Mouse (Mus musculus) liver, adult 2 months (tissue): ENCODE measurements around the gene Cd27. TPM values are rescaled to one million over a fixed set of nuclear protein-coding genes. Genes with fewer than 3 reads are reported as not detected.

Experiments used
- DNase-seq: peaks from one replicate; pipeline ENCODE4 v3.0.0-alpha.2; 2011; ENCODE audit warnings: low read depth, low spot score; ENCODE audit errors: extremely low read depth
- H3K27ac ChIP-seq: fragments of 200-500 bp; replicated peaks from 2 replicates; pipeline ENCODE4 v1.5.1; 2012; ENCODE audit warnings: low read depth, mild to moderate bottlenecking, control low read depth, inconsistent platforms, low read length; ENCODE audit not compliant: insufficient read depth
- H3K27me3 ChIP-seq: fragments of 200-500 bp; 2 replicates; pipeline ENCODE4 v1.6.1; 2012; ENCODE audit warnings: mild to moderate bottlenecking, moderate library complexity, low read length, inconsistent platforms; ENCODE audit not compliant: control insufficient read depth, insufficient read depth
- H3K36me3 ChIP-seq: fragments of 200-500 bp; 2 replicates; pipeline ENCODE4 v1.6.1; 2012; ENCODE audit warnings: low read length, inconsistent platforms; ENCODE audit not compliant: control insufficient read depth, insufficient read depth
- H3K4me1 ChIP-seq: fragments of 200-500 bp; 2 replicates; pipeline ENCODE4 v1.6.1; 2011; ENCODE audit warnings: low read length; ENCODE audit not compliant: control insufficient read depth, insufficient read depth
- H3K4me3 ChIP-seq: fragments of 200-500 bp; 2 replicates; pipeline ENCODE4 v1.5.1; 2011; ENCODE audit warnings: low read depth, mild to moderate bottlenecking, control low read depth, low read length, moderate library complexity; ENCODE audit not compliant: insufficient read depth
- H3K79me2 ChIP-seq: fragments of 200-500 bp; 2 replicates; pipeline ENCODE4 v1.6.1; 2012; ENCODE audit warnings: inconsistent platforms, mild to moderate bottlenecking, low read length, moderate library complexity; ENCODE audit not compliant: control insufficient read depth, insufficient read depth
- H3K9ac ChIP-seq: fragments of 200-500 bp; 2 replicates; pipeline ENCODE4 v1.6.1; 2012; ENCODE audit warnings: low read depth, mild to moderate bottlenecking, control low read depth, inconsistent platforms, low read length
- CTCF ChIP-seq: fragments of 200-500 bp; IDR thresholded peaks from 2 replicates; pipeline ENCODE4 v1.5.1; 2011; ENCODE audit warnings: low read depth, low read length, control low read depth
- POLR2A ChIP-seq: fragments of 200-500 bp; IDR thresholded peaks from 2 replicates; pipeline ENCODE4 v1.6.1; 2011; ENCODE audit warnings: low read length, control low read depth; ENCODE audit not compliant: insufficient read depth; ENCODE audit errors: extremely low read depth
- WGBS: fragments of 180-500 bp; shearing (Covaris S2); methylation state at CpG from one replicate; pipeline ENCODE4 v1.1.7; 2018; 5-methylcytosine and 5-hydroxymethylcytosine counted together
- polyA plus RNA-seq: library from polyadenylated mRNA; depleted of rRNA; stranded (reverse); fragments of >200 nt; gene quantifications from 2 replicates; pipeline ENCODE4 v1.2.3, GENCODE M21; 2012; rRNA removed
- total RNA-seq: library from RNA; depleted of rRNA; stranded (reverse); fragments of >200 nt; gene quantifications from 2 replicates; pipeline ENCODE4 v1.2.3, GENCODE M21; 2014; rRNA removed

Gene Cd27
- total and polyA plus RNA-seq, 2 experiments = 0.65 to 0.87 TPM

GRCm38 (mm10) chr6:125191332-125192015 lies 45.3 kb downstream of the Cd27 start, which contains the start of the genes Ncapd2 and Mrpl51:
Gene Ncapd2 (minus strand): TSS chr6:125191701.
Gene Mrpl51 (plus strand): TSS chr6:125191801.
- H3K27ac ChIP-seq = peak within 1 kb of the TSS; percentile 86
- DNase-seq = peak; percentile 87
- peak within 1 kb of the TSS; percentile 85 for H3K9ac ChIP-seq
- TF ChIP-seq POLR2A = peak; percentile 43; the same call in 1 of the 2 replicates
- no peak for TF ChIP-seq CTCF
- no peaks in the 10 kb centered on the region for H3K27me3 ChIP-seq
- peaks cover 2% of the 10 kb centered on the region for H3K4me1 ChIP-seq
- H3K4me3 ChIP-seq = peak within 1 kb of the TSS; percentile 65
- WGBS = under 1% methylated on average over 54 of the region's 54 CpGs
- no peaks in the 10 kb centered on the region for H3K79me2 ChIP-seq
- peaks cover 13% of the 10 kb centered on the region; the same call in 1 of the 2 replicates for H3K36me3 ChIP-seq

GRCm38 (mm10) chr6:125190816-125191215 lies 46.0 kb downstream of the Cd27 start:
- Histone ChIP-seq H3K4me3 (no peak overlapping the region), H3K36me3 (peaks cover 13% of the 10 kb centered on the region; the same call in 1 of the 2 replicates), H3K4me1 (peaks cover 2% of the 10 kb centered on the region), H3K9ac (no peak overlapping the region), H3K79me2 (no peaks in the 10 kb centered on the region), H3K27ac (no peak overlapping the region), H3K27me3 (no peaks in the 10 kb centered on the region)
- TF ChIP-seq POLR2A (no peak), CTCF (no peak)
- no peak for DNase-seq

GRCm38 (mm10) chr6:125186203-125186602 lies 50.6 kb downstream of the Cd27 start:
- Histone ChIP-seq H3K27me3 (no peaks in the 10 kb centered on the region), H3K36me3 (peaks cover 8% of the 10 kb centered on the region; the same call in 1 of the 2 replicates), H3K27ac (no peak overlapping the region), H3K4me1 (no peaks in the 10 kb centered on the region), H3K9ac (no peak overlapping the region), H3K4me3 (no peak overlapping the region), H3K79me2 (no peaks in the 10 kb centered on the region)
- WGBS = 95% methylated on average over 10 of the region's 10 CpGs
- no peak for DNase-seq
- no peak for TF ChIP-seq POLR2A
- no peak for TF ChIP-seq CTCF

Other genes starting within 250 kb of the Cd27 start
- gene Pianp, start 240.3 kb downstream of the Cd27 start, total RNA-seq = 0.13 TPM in 1 of 2 replicates, not detected in the other
- 0.77 and 1.4 TPM in 2 replicates for gene Pianp, start 240.3 kb downstream of the Cd27 start, polyA plus RNA-seq
- gene Zfp384, start 227.9 kb downstream of the Cd27 start, total RNA-seq = 7.6 and 8.9 TPM in 2 replicates
- gene Zfp384, start 227.9 kb downstream of the Cd27 start, polyA plus RNA-seq = 23.1 and 34.7 TPM in 2 replicates
- gene Ing4, start 197.2 kb downstream of the Cd27 start, total RNA-seq = 15.8 and 16.3 TPM in 2 replicates
- 23.2 and 27.0 TPM in 2 replicates for gene Ing4, start 197.2 kb downstream of the Cd27 start, polyA plus RNA-seq
- gene Acrbp, start 187.3 kb downstream of the Cd27 start, total RNA-seq = 3.2 and 4.1 TPM in 2 replicates
- 6.6 and 7.8 TPM in 2 replicates for gene Acrbp, start 187.3 kb downstream of the Cd27 start, polyA plus RNA-seq
- gene Lpar5, start 169.1 kb downstream of the Cd27 start, total RNA-seq = 0.27 TPM in 1 of 2 replicates, not detected in the other
- gene Lpar5, start 169.1 kb downstream of the Cd27 start, polyA plus RNA-seq = 0.42 and 1.2 TPM in 2 replicates
- 30.0 and 30.5 TPM in 2 replicates for gene Chd4, start 141.0 kb downstream of the Cd27 start, total RNA-seq
- gene Chd4, start 141.0 kb downstream of the Cd27 start, polyA plus RNA-seq = 14.0 and 14.4 TPM in 2 replicates
- 8.2 and 9.7 TPM in 2 replicates for gene Nop2, start 105.1 kb downstream of the Cd27 start, total RNA-seq
- gene Nop2, start 105.1 kb downstream of the Cd27 start, polyA plus RNA-seq = 7.7 and 11.0 TPM in 2 replicates
- 2.5 and 2.6 TPM in 2 replicates for gene Iffo1, start 91.8 kb downstream of the Cd27 start, total RNA-seq
- gene Iffo1, start 91.8 kb downstream of the Cd27 start, polyA plus RNA-seq = 7.5 and 9.9 TPM in 2 replicates
- 1,072 and 1,474 TPM in 2 replicates for gene Gapdh, start 70.5 kb downstream of the Cd27 start, total RNA-seq
- gene Gapdh, start 70.5 kb downstream of the Cd27 start, polyA plus RNA-seq = 2,601 and 2,951 TPM in 2 replicates
- 2.4 and 4.6 TPM in 2 replicates for gene Ncapd2, start 45.3 kb downstream of the Cd27 start, total RNA-seq
- gene Ncapd2, start 45.3 kb downstream of the Cd27 start, polyA plus RNA-seq = 3.5 and 5.3 TPM in 2 replicates
- 43.0 and 44.0 TPM in 2 replicates for gene Mrpl51, start 45.2 kb downstream of the Cd27 start, total RNA-seq
- gene Mrpl51, start 45.2 kb downstream of the Cd27 start, polyA plus RNA-seq = 69.8 and 72.4 TPM in 2 replicates
- gene Vamp1, start 21.5 kb downstream of the Cd27 start, total RNA-seq = 1.5 and 2.0 TPM in 2 replicates
- gene Vamp1, start 21.5 kb downstream of the Cd27 start, polyA plus RNA-seq = 3.8 and 5.5 TPM in 2 replicates
- 15.0 and 16.5 TPM in 2 replicates for gene Tapbpl, start 5.2 kb downstream of the Cd27 start, total RNA-seq
- 18.2 and 19.0 TPM in 2 replicates for gene Tapbpl, start 5.2 kb downstream of the Cd27 start, polyA plus RNA-seq
- gene Tuba3a, start 49.0 kb upstream of the Cd27 start, total RNA-seq = not detected in 2 replicates
- gene Tuba3a, start 49.0 kb upstream of the Cd27 start, polyA plus RNA-seq = 0.12 TPM in 1 of 2 replicates, not detected in the other
- gene Ltbr, start 76.9 kb upstream of the Cd27 start, total RNA-seq = 55.9 and 57.1 TPM in 2 replicates
- gene Ltbr, start 76.9 kb upstream of the Cd27 start, polyA plus RNA-seq = 102 and 106 TPM in 2 replicates
- 3.0 and 6.7 TPM in 2 replicates for gene Scnn1a, start 83.6 kb upstream of the Cd27 start, total RNA-seq
- 16.5 and 24.8 TPM in 2 replicates for gene Scnn1a, start 83.6 kb upstream of the Cd27 start, polyA plus RNA-seq
- 21.0 and 28.6 TPM in 2 replicates for gene Tnfrsf1a, start 112.4 kb upstream of the Cd27 start, total RNA-seq
- 89.3 and 110 TPM in 2 replicates for gene Tnfrsf1a, start 112.4 kb upstream of the Cd27 start, polyA plus RNA-seq
- 3.0 and 3.6 TPM in 2 replicates for gene Plekhg6, start 143.8 kb upstream of the Cd27 start, total RNA-seq
- gene Plekhg6, start 143.8 kb upstream of the Cd27 start, polyA plus RNA-seq = 5.0 and 5.9 TPM in 2 replicates